Mouse (Mus musculus) spleen, adult 2 months (tissue): ENCODE measurements at regions not wholly inside any gene's neighbourhood (a gene's known extent, or its start where the extent isn't known, plus 50 kb on each side); places are given as distances from the start of the nearest gene placed in this dataset.

Experiments used
- CTCF ChIP-seq: fragments of 200-500 bp; IDR thresholded peaks from 2 replicates; pipeline ENCODE4 v1.5.1; 2011; ENCODE audit warnings: mild to moderate bottlenecking, inconsistent platforms; ENCODE audit not compliant: insufficient read depth, insufficient read length, insufficient replicate concordance; ENCODE audit errors: extremely low read depth
- POLR2A ChIP-seq: fragments of 200-500 bp; IDR thresholded peaks from 2 replicates; pipeline ENCODE4 v1.6.1; 2011; ENCODE audit warnings: low read depth, low read length, inconsistent platforms

DNA sequence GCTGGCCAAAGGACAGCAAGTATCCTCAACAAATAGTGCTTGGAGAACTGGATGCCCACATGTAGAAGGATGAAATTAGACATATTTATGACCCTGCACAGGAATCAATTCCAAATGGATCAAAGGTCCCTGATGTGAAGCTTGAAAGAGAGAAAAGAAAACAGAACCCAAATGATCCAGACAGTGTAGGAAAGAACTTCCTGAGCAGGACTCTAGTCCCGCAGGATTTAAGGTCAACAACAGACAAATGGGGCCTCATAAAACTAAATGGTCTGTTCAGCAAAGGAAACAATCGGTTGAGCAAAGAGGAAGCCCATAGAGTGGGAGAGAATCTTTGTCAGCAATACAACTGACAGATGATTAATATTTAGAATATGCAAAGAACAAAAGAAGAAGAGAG, 497.1 kb downstream of the Grin2a start:
- TF ChIP-seq POLR2A (no peak), CTCF (no peak)
